Mouse (Mus musculus): ENCODE results near the gene Tulp1.

The Tulp1 gene

DNA sequence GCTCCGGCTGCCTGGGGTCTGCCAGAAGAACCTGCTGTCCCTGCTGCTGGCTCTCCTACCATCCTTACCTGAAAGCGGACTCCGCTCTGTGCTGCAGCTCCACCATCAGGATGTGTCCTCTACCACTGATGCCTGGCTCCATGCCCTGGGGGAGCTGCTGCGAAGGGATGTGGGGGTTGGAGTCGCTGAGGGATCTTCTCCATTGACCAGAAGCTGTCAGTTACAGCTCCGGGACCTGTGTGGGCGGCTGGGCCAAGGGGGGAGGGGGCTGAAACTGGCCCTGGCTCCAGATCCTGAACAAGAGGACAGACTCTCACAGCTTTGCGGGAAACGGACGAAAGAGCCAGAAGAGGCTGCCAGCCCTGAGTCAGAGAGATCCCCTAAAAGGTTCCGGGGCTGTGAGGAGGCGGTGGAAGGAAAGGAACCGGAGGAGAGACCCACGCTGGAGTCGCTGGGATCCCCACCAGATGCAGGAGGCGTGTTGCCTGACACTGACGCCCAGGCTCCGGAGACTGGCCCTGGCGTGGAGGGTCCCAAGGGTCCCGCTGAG, 49.3 kb downstream of the Tulp1 start:
- DNase-seq (ENCODE audit: low read depth, low spot score) = no peak

- DNase-seq (ENCODE audit: low read depth, low spot score) = no peak
Measured at GRCm38 (mm10) chr17:28313880-28314225, 51.2 kb downstream of the Tulp1 start.

- peak; percentile 99 for DNase-seq (ENCODE audit: low read depth, low spot score)
Measured at GRCm38 (mm10) chr17:28313212-28313879, 51.7 kb downstream of the Tulp1 start, which contains the start of gene Fance. Gene Fance (plus strand): TSS chr17:28313519.

- no peak for DNase-seq (ENCODE audit: low read depth, low spot score)
Measured at GRCm38 (mm10) chr17:28312232-28313211, 52.5 kb downstream of the Tulp1 start.

- no peak for DNase-seq (ENCODE audit: low read depth, low spot score)
Measured at GRCm38 (mm10) chr17:28311366-28312132, 53.5 kb downstream of the Tulp1 start.

- DNase-seq (ENCODE audit: low read depth, low spot score) = no peak
Measured at GRCm38 (mm10) chr17:28310831-28311230, 54.2 kb downstream of the Tulp1 start.

DNA sequence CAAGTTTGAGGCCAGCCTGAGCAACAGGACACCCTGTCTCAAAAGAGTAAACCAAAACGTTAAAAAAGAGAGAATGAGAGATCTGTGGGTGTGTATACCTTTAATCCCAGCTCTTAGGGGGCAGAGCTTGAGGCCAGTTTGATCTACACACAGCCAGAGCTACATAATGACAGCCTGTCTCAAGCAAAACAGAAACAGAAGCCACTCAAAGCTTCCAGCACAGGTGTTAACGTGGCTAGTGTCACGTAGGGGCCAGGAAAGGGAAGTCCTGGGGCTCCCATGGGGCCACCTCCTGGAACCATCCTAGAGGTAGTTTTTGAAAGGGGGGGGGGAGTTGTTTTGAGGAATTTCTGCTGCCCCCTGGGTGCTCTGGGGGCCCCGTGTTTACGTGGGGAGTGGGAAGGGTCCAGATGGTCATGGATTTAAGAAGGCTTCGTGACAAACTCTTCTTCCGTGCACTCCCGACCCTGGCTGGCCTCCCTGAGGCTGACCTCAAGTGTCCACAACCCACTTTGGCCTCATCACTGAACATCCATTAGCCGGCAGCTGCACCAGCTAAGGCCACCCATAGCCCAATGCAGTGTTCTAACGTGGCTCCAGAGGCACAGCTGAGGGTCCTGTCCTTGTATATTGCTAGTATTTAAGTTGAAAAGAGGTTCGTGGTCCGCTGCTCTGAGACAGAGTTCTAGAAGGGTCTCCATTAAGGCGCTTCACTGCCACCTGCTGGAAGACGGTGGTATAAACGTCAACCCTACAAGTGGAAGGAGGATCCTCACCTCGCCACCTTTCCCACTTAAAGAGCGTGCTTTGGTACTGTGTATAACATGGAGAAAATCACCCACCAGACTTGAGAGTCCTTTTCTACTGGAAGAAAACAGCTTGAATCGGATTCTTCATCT, 56.5 kb downstream of the Tulp1 start:
- DNase-seq (ENCODE audit: low read depth, low spot score) = peak; percentile 85

DNA sequence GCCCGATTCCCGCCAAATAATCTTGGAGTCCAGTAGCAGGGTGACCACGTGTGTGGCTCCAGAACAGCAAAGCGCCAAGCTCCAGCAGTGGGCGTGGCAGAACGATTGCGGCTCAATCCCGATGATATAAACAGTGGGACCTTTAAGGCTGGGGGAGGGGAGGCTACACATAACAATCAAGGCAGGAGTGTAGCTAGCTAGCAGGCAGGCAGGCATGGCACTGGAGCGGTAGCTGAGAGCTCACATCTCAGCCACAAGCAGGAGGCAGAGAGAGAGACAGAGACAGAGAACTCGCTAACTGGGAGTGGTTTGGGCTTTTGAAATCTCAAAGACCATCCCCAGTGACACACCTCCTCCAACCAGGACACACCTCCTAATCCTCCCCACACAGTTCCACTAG, 59.9 kb downstream of the Tulp1 start:
- no peak for DNase-seq (ENCODE audit: low read depth, low spot score)

Data from embryo, embryonic 11.5 days (tissue).